Mouse (Mus musculus) bone marrow macrophage, adult 2 months (primary cell): ENCODE results near the gene Fermt1.

ENCODE experiments used
- CTCF ChIP-seq: IDR thresholded peaks from 2 replicates; pipeline ENCODE4 v1.5.1; 2012; ENCODE audit warnings: low read depth, mild to moderate bottlenecking, low read length, moderate library complexity
- POLR2A ChIP-seq: IDR thresholded peaks from 2 replicates; pipeline ENCODE4 v1.6.1; 2012; ENCODE audit warnings: mild to moderate bottlenecking, low read depth, low read length, borderline replicate concordance

- no peak for TF ChIP-seq CTCF
- TF ChIP-seq POLR2A = no peak
Observed at GRCm38 (mm10) chr2:132934142-132934541, 11.6 kb downstream of the Fermt1 start.
